In genomic region chr11:95186826-95187225, GRCm38 (mm10) we compare ENCODE assay signal across 16 mouse cellular contexts. TPM values are rescaled to one million over a fixed set of nuclear protein-coding genes. Genes with fewer than 3 reads are reported as not detected.
DNase-seq lines count a peak whose midpoint lies in the region; ATAC-seq and TF ChIP-seq lines count a peak whose summit lies in the region.
"Had no signal": no experiment of that assay in that cellular context is flagged by ENCODE, and none has a peak within 500 bp of the region (broad histone marks: within the 10 kb centered on the region; RNA-seq: fewer than 3 reads in every experiment).

No protein-coding gene starts in this region.

- no peak overlapping the region for H3K4me3 ChIP-seq in heart, adult 2 months
- no peak overlapping the region for H3K4me3 ChIP-seq in heart, embryonic 10.5 days
- H3K4me3 ChIP-seq in embryonic facial prominence, embryonic 10.5 days: no peak overlapping the region
- H3K4me3 ChIP-seq: left cerebral cortex, adult 2 months had no signal

- H3K36me3 ChIP-seq in heart, adult 2 months (ENCODE audit: control insufficient read depth, insufficient read depth, low read length): no peaks in the 10 kb centered on the region
- H3K36me3 ChIP-seq in heart, embryonic 10.5 days: no peaks in the 10 kb centered on the region
- no peaks in the 10 kb centered on the region for H3K36me3 ChIP-seq in embryonic facial prominence, embryonic 10.5 days (replicated peaks)

- no peaks in the 10 kb centered on the region for H3K9me3 ChIP-seq in heart, embryonic 10.5 days
- H3K9me3 ChIP-seq in embryonic facial prominence, embryonic 10.5 days: no peaks in the 10 kb centered on the region

- no peak overlapping the region for H3K27ac ChIP-seq in heart, adult 2 months
- H3K27ac ChIP-seq in heart, embryonic 10.5 days: no peak overlapping the region
- peak overlapping the region; percentile 69 for H3K27ac ChIP-seq in embryonic facial prominence, embryonic 10.5 days (replicated peaks)
- H3K27ac ChIP-seq: left cerebral cortex, adult 2 months had no signal

- TF ChIP-seq CTCF in heart, adult 2 months (IDR thresholded peaks at IDR 0.05): no peak

- intact Hi-C loops in heart, adult 2 months (cut with DNase I): no loop called here
- intact Hi-C loops in heart, postnatal 36 days (cut with DNase I): no loop called here

- ATAC-seq in cerebellum, adult (ENCODE audit: insufficient number of reproducible peaks, low FRiP score, low TSS enrichment): no peak
- ATAC-seq: CD4-positive, CD25-positive, alpha-beta regulatory T cell, adult 4 months had no signal

- no peak for TF ChIP-seq POLR2A in heart, adult 2 months (IDR thresholded peaks at IDR 0.05; ENCODE audit: insufficient read depth, low read depth, low read length)

- no peaks in the 10 kb centered on the region; the same call in 1 of the 2 replicates for H3K4me1 ChIP-seq in heart, adult 2 months (ENCODE audit: control insufficient read depth, insufficient read depth, low read length)
- H3K4me1 ChIP-seq in heart, embryonic 10.5 days: peaks cover 51% of the 10 kb centered on the region
- peaks cover 70% of the 10 kb centered on the region for H3K4me1 ChIP-seq in embryonic facial prominence, embryonic 10.5 days

- no peak overlapping the region for H3K9ac ChIP-seq in heart, adult 2 months (ENCODE audit: low read depth, low read length)

- H3K27me3 ChIP-seq in heart, adult 2 months (ENCODE audit: control insufficient read depth, insufficient read depth, low read length): no peaks in the 10 kb centered on the region
- H3K27me3 ChIP-seq in heart, embryonic 10.5 days (ENCODE audit: insufficient read depth, poor library complexity, severe bottlenecking): peaks cover 89% of the 10 kb centered on the region
- H3K27me3 ChIP-seq in embryonic facial prominence, embryonic 10.5 days (replicated peaks; ENCODE audit: low read depth, poor library complexity, severe bottlenecking): peaks cover 59% of the 10 kb centered on the region

- TF ChIP-seq EP300 in heart, adult 2 months (IDR thresholded peaks at IDR 0.05; ENCODE audit: insufficient read depth, low read depth, low read length): no peak

- peak; percentile 48 to 56 for DNase-seq in heart, adult 2 months
- no peak for DNase-seq in heart, embryonic 10.5 days (ENCODE audit: low spot score)
- DNase-seq in adipocyte (ENCODE audit: low spot score): peak; percentile 83
- no peak for DNase-seq in embryonic facial prominence, embryonic 10.5 days (ENCODE audit: low spot score)
- DNase-seq in heart, postnatal 36 days: peak; percentile 42 to 43
- no peak for DNase-seq in thymus, adult 18-20 months
- DNase-seq in c-Kit-positive CD71-positive TER-119-positive erythroid progenitor cells, embryonic 14.5 days (ENCODE audit: low spot score): no peak
- DNase-seq: cerebellum, postnatal 14 days; kidney, postnatal 36 days; lung, adult 2 months had no signal

- WGBS in heart, adult 2 months: 74% methylated on average over 7 of the region's 7 CpGs
- WGBS in heart, embryonic 10.5 days: 86% methylated on average over 7 of the region's 7 CpGs
- 93% methylated on average over 7 of the region's 7 CpGs for WGBS in embryonic facial prominence, embryonic 10.5 days

- H3K79me2 ChIP-seq in heart, adult 2 months (replicated peaks; ENCODE audit: control insufficient read depth, insufficient read depth, low read length): no peaks in the 10 kb centered on the region

RNA-seq across cellular contexts. Expression of gene Dlx4, which starts 40.8 kb away (rescaled TPM):
- total RNA-seq in heart, adult 2 months (2021): not detected
- 0.04 TPM in 1 of 2 replicates, not detected in the other for polyA plus RNA-seq in heart, adult 2 months (2012; rRNA removed)
- 0.43 and 1.2 TPM in 2 replicates for polyA plus RNA-seq in heart, embryonic 10.5 days (2016; fragmentation: Nextera tagmentation; extraction: Ambion mirVana)
- polyA plus RNA-seq in embryonic facial prominence, embryonic 10.5 days (2016; fragmentation: Nextera tagmentation; extraction: Ambion mirVana): 3.6 and 4.3 TPM in 2 replicates
- total RNA-seq in heart, postnatal 36 days (2021): not detected
- total RNA-seq: left cerebral cortex, adult 2 months; megakaryocyte, adult 5-6 weeks had no signal
- polyA plus RNA-seq: CD4-positive, CD25-positive, alpha-beta regulatory T cell, adult 4 months; intestine, embryonic 14.5 days; neural tube, embryonic 14.5 days had no signal

Comparison
In these comparisons a context has a peak if more than half of its experiments do, and no peak if none do; other contexts are left out.
1. DNase-seq: peak in heart, adult 2 months (2 of 2), adipocyte (single experiment) and heart, postnatal 36 days (2 of 2); none in heart, embryonic 10.5 days (single experiment), embryonic facial prominence, embryonic 10.5 days (single experiment), thymus, adult 18-20 months (0 of 2) and c-Kit-positive CD71-positive TER-119-positive erythroid progenitor cells, embryonic 14.5 days (single experiment).